9 mouse cellular contexts compared by ENCODE assay signal in the genomic region with DNA sequence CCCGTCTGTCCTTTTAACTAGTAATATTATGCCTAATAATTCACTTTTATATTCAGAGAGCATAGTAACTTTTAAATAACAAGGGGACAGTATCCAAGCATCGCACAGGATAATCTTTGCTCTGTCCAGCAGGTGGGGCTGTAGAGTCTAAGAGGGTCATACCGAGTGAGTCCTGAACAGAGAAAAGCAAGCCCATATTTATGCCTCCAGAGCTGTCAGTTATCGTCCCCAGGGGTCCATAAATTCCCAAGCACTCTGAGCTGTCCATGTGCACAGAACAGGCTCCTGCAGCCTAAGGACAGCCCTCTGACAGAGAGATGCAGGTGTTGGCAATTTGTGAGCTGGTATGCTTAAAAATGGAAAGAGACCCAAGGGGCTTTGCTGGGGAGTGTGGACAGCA.
DNase-seq lines count a peak whose midpoint lies in the region; ATAC-seq and TF ChIP-seq lines count a peak whose summit lies in the region.
"Had no signal": no experiment of that assay in that cellular context is flagged by ENCODE, and none has a peak within 500 bp of the region (broad histone marks: within the 10 kb centered on the region; RNA-seq: fewer than 3 reads in every experiment).

No protein-coding gene starts in this region.

- 56% methylated on average over 4 of the region's 4 CpGs for WGBS in kidney, adult 2 months
- WGBS in kidney, embryonic 14.5 days, result 55% methylated on average over 4 of the region's 4 CpGs
- 80% methylated on average over 4 of the region's 4 CpGs for WGBS in forebrain, embryonic 11.5 days
- WGBS in midbrain, embryonic 16.5 days, result 73% methylated on average over 4 of the region's 4 CpGs

- H3K27ac ChIP-seq in kidney, adult 2 months (ENCODE audit: insufficient read depth, low read depth, low read length), result no peak overlapping the region
- H3K27ac ChIP-seq in kidney, embryonic 14.5 days (ENCODE audit: low read depth, low read length), result no peak overlapping the region
- H3K27ac ChIP-seq in ES-E14 (ENCODE audit: insufficient read depth, low read depth, low read length, poor library complexity, severe bottlenecking), result no peak overlapping the region
- H3K27ac ChIP-seq in forebrain, embryonic 11.5 days (ENCODE audit: low read depth, low read length), result no peak overlapping the region
- H3K27ac ChIP-seq in midbrain, embryonic 16.5 days (ENCODE audit: low read length), result no peak overlapping the region
- H3K27ac ChIP-seq: liver, embryonic 13.5 days had no signal

- H3K9ac ChIP-seq in kidney, embryonic 14.5 days (ENCODE audit: low read depth, low read length), result no peak overlapping the region
- no peak overlapping the region for H3K9ac ChIP-seq in ES-E14 (ENCODE audit: insufficient read depth, low read depth, low read length, poor library complexity, severe bottlenecking)
- H3K9ac ChIP-seq in forebrain, embryonic 11.5 days (ENCODE audit: low read length), result no peak overlapping the region
- no peak overlapping the region for H3K9ac ChIP-seq in midbrain, embryonic 16.5 days (ENCODE audit: low read depth, low read length)
- H3K9ac ChIP-seq: liver, embryonic 13.5 days had no signal

- no peaks in the 10 kb centered on the region for H3K27me3 ChIP-seq in kidney, adult 2 months (replicated peaks; ENCODE audit: control insufficient read depth, insufficient read depth, low read length)
- H3K27me3 ChIP-seq in kidney, embryonic 14.5 days (ENCODE audit: control insufficient read depth, insufficient read depth, low read length), result no peaks in the 10 kb centered on the region
- H3K27me3 ChIP-seq in forebrain, embryonic 11.5 days (ENCODE audit: control insufficient read depth, insufficient read depth, low read length), result no peaks in the 10 kb centered on the region
- no peaks in the 10 kb centered on the region for H3K27me3 ChIP-seq in midbrain, embryonic 16.5 days (ENCODE audit: control insufficient read depth, insufficient read depth, low read depth, low read length)
- H3K27me3 ChIP-seq: liver, embryonic 13.5 days had no signal

- no peak overlapping the region for H3K4me3 ChIP-seq in kidney, adult 2 months (ENCODE audit: insufficient read depth, low read depth, low read length)
- H3K4me3 ChIP-seq in kidney, embryonic 14.5 days (ENCODE audit: low read length), result no peak overlapping the region
- no peak overlapping the region for H3K4me3 ChIP-seq in ES-E14 (ENCODE audit: insufficient read depth in 1 of 2, low read depth in 1 of 2, low read length in 2 of 2, poor library complexity in 1 of 2, severe bottlenecking in 1 of 2)
- H3K4me3 ChIP-seq in forebrain, embryonic 11.5 days (ENCODE audit: low read depth, low read length), result no peak overlapping the region
- H3K4me3 ChIP-seq in midbrain, embryonic 16.5 days (ENCODE audit: low read depth, low read length), result no peak overlapping the region
- H3K4me3 ChIP-seq: liver, embryonic 13.5 days had no signal

- no peaks in the 10 kb centered on the region for H3K36me3 ChIP-seq in kidney, adult 2 months (ENCODE audit: control insufficient read depth, insufficient read depth, low read length)
- no peaks in the 10 kb centered on the region for H3K36me3 ChIP-seq in kidney, embryonic 14.5 days (ENCODE audit: control insufficient read depth, insufficient read depth, low read length)
- H3K36me3 ChIP-seq in ES-E14 (ENCODE audit: control insufficient read depth, insufficient read depth, low read length, poor library complexity, severe bottlenecking), result no peaks in the 10 kb centered on the region
- H3K36me3 ChIP-seq in forebrain, embryonic 11.5 days (ENCODE audit: control insufficient read depth, insufficient read depth, low read length), result no peaks in the 10 kb centered on the region
- no peaks in the 10 kb centered on the region for H3K36me3 ChIP-seq in midbrain, embryonic 16.5 days (ENCODE audit: control insufficient read depth, insufficient read depth, low read length)
- H3K36me3 ChIP-seq: liver, embryonic 13.5 days had no signal

- in situ Hi-C loops in ES-E14 (cut with MboI; ENCODE audit: low sequenced_read_pairs in 2 of 2, unreplicated experiment in 2 of 2), result no loop called here

- no peaks in the 10 kb centered on the region for H3K9me3 ChIP-seq in kidney, embryonic 14.5 days (ENCODE audit: control insufficient read depth, low read length)
- no peaks in the 10 kb centered on the region for H3K9me3 ChIP-seq in ES-E14 (ENCODE audit: control insufficient read depth, insufficient read depth, low read depth, low read length)
- no peaks in the 10 kb centered on the region for H3K9me3 ChIP-seq in forebrain, embryonic 11.5 days (ENCODE audit: control insufficient read depth, low read length)
- H3K9me3 ChIP-seq in midbrain, embryonic 16.5 days (replicated peaks; ENCODE audit: control insufficient read depth, low read length, poor library complexity, severe bottlenecking), result no peaks in the 10 kb centered on the region
- H3K9me3 ChIP-seq: liver, embryonic 13.5 days had no signal

- peak; percentile 2 for DNase-seq in kidney, adult 2 months
- peak; percentile 25 for DNase-seq in ES-E14 (ENCODE audit: low read depth, low spot score)
- DNase-seq in embryo, embryonic 10.5 days (ENCODE audit: low spot score), result peak; percentile 73
- no peak for DNase-seq in forebrain, embryonic 11.5 days (ENCODE audit: low spot score)
- DNase-seq in left cerebral cortex, postnatal 25 days (ENCODE audit: low spot score in 2 of 2), result no peak
- DNase-seq: liver, embryonic 13.5 days had no signal

- H3K4me1 ChIP-seq in kidney, adult 2 months (ENCODE audit: control insufficient read depth, insufficient read depth, low read length), result no peaks in the 10 kb centered on the region
- no peaks in the 10 kb centered on the region for H3K4me1 ChIP-seq in kidney, embryonic 14.5 days (ENCODE audit: control insufficient read depth, insufficient read depth, low read length)
- H3K4me1 ChIP-seq in ES-E14 (ENCODE audit: control insufficient read depth in 2 of 2, insufficient read depth in 2 of 2, low read length in 2 of 2, poor library complexity in 1 of 2), result no peaks in the 10 kb centered on the region
- H3K4me1 ChIP-seq in forebrain, embryonic 11.5 days (replicated peaks; ENCODE audit: control insufficient read depth, insufficient read depth, low read length), result no peaks in the 10 kb centered on the region
- H3K4me1 ChIP-seq in midbrain, embryonic 16.5 days (ENCODE audit: control insufficient read depth, insufficient read depth, low read length), result no peaks in the 10 kb centered on the region
- H3K4me1 ChIP-seq: liver, embryonic 13.5 days had no signal

- no peak for TF ChIP-seq POLR2A in kidney, adult 2 months (IDR thresholded peaks at IDR 0.05; ENCODE audit: low read depth, low read length)

- ATAC-seq in kidney, embryonic 14.5 days (ENCODE audit: low FRiP score, low TSS enrichment), result no peak
- 0 out of 2 replicates have a peak, but pooled peaks have one; percentile 47 for ATAC-seq in megakaryocyte-erythroid progenitor cell, adult 5-6 weeks (replicated peaks; ENCODE audit: low FRiP score, low TSS enrichment, poor library complexity, severe bottlenecking)
- ATAC-seq in forebrain, embryonic 11.5 days (replicated peaks; ENCODE audit: low FRiP score), result no peak
- ATAC-seq in midbrain, embryonic 16.5 days, result no peak

- no peak overlapping the region for H3K4me2 ChIP-seq in kidney, embryonic 14.5 days (replicated peaks; ENCODE audit: low read depth, low read length)
- H3K4me2 ChIP-seq in forebrain, embryonic 11.5 days (ENCODE audit: low read depth, low read length, severe bottlenecking), result no peak overlapping the region
- no peak overlapping the region for H3K4me2 ChIP-seq in midbrain, embryonic 16.5 days (ENCODE audit: low read length)
- H3K4me2 ChIP-seq: liver, embryonic 13.5 days had no signal

- intact Hi-C loops in left cerebral cortex, postnatal 25 days (cut with DNase I), result no loop called here

- peak; percentile 23; the same call in 1 of the 2 replicates for TF ChIP-seq CTCF in kidney, adult 2 months (conservative IDR thresholded peaks at IDR 0.05; ENCODE audit: insufficient read depth, insufficient read length, low read depth, low read length)

TF ChIP-seq in ES-E14, 5 proteins besides CTCF, POLR2A, EP300 and RAD21:
- TF ChIP-seq ZC3H11A (IDR thresholded peaks at IDR 0.05; ENCODE audit: borderline replicate concordance, low read depth, low read length) (no peak), HCFC1 (IDR thresholded peaks at IDR 0.05; ENCODE audit: borderline replicate concordance, insufficient read depth, low read length) (no peak), MAFK (IDR thresholded peaks at IDR 0.05; ENCODE audit: insufficient read depth, low read depth, low read length) (no peak), CHD2 (IDR thresholded peaks at IDR 0.05; ENCODE audit: low read depth, low read length) (no peak), ZNF384 (IDR thresholded peaks at IDR 0.05; ENCODE audit: low read depth, low read length) (no peak)
TF ChIP-seq in ES-E14: peak in this region for 0.

Comparison
In these comparisons a context has a peak if more than half of its experiments do, and no peak if none do; other contexts are left out.
1. DNase-seq: peak in kidney, adult 2 months (single experiment), ES-E14 (single experiment) and embryo, embryonic 10.5 days (single experiment); none in forebrain, embryonic 11.5 days (single experiment) and left cerebral cortex, postnatal 25 days (0 of 2).